Mouse (Mus musculus) erythroblast, embryonic 14.5 days (primary cell): ENCODE results near the gene Cdc42bpa.

Experiments
- GATA1 ChIP-seq: IDR thresholded peaks from 2 replicates; pipeline ENCODE4 v1.6.1; 2012; ENCODE audit warnings: low read length, inconsistent platforms, mixed read lengths
- TAL1 ChIP-seq: IDR thresholded peaks from 3 replicates; pipeline ENCODE4 v1.6.1; 2012; ENCODE audit warnings: low read length, inconsistent platforms, mixed read lengths

GRCm38 (mm10) chr1:180188951-180189350, 228.7 kb downstream of the Cdc42bpa start:
- TF ChIP-seq GATA1 (no peak), TAL1 (no peak)
